Mouse (Mus musculus) NIH3T3 (cell line): ENCODE results near the gene Wdr61.

Source experiments
- DNase-seq: peaks from one replicate; pipeline ENCODE4 v3.0.0-alpha.2; 2012; ENCODE audit warnings: low read depth

Wdr61 gene

DNA sequence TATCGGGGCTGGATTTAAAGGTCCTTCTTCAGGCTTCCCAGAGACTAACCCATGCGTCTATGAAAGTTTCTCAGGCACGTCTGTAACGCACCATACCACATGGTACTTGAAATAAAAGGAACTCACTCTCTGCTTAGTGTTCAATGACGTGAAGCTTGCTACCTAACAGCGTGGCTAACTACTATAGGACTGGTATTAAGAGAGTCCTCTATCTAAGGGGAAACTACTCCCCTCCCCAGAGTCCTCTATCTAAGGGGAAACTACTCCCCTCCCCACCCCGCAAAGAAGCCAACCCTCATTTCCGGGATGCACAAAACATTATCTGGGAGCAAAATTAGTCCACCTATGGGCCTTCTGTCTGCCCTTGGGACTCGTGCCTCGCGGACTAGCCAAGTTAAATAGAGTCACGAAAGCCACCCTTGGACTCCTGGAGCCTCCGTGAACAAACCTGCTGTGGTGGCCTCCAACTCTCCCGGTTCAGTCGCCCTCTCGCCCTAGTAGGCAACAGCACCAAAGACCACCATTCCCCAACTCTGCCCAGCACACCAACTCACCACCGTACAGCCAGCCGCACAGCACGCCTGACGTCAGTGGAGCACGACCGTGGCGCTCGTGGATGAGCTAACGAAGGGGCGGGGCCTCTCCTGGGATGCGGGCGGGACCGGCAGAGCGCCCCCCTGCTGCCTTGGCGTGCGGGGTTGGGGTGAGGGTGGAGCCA lies at the start of gene Wdr61:
Wdr61 (minus strand) TSS at position 599 of the 718 bp plus-strand sequence.
- DNase-seq: peak; percentile 98

DNA sequence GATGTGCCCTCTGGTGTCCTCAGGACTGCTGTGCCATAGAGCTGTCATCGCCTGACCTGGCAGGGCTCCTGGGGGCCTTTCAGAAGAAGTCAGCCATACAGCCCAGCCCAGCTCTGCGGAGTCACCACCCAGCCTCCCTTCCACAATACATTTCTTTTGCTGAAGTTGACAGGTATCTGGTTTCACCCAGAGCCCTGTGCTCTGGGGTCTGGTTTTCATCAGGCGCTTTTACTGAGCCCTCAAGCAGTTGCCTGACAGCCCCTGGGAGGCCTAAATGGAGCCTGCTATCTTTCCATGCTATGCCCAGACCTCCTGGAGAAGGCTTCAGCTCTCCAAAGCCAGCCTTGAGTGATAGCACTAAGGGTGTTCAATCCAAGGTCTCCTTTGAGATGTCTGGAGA lies 49.7 kb upstream of the Wdr61 start:
- DNase-seq: peak; percentile 81

DNA sequence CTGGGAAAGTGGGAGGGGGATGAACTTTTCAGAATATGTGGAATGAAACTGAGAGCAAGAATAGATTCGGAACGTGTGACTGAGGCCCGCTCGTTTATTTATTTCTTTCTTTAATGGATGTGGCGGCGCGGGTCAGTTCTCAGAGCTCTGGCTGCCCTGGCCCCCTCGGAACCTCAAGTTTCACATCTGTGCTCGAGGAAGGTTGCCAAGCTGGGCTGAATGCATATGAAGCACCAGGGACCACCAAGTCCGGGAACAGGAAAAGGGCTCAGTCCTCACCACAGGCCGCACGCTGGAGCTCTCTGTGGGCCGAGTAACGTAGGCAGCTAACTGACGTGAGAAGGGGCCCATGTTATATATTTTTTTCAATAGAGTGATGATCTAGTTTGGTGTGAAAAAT lies 48.2 kb upstream of the Wdr61 start:
- DNase-seq: no peak

DNA sequence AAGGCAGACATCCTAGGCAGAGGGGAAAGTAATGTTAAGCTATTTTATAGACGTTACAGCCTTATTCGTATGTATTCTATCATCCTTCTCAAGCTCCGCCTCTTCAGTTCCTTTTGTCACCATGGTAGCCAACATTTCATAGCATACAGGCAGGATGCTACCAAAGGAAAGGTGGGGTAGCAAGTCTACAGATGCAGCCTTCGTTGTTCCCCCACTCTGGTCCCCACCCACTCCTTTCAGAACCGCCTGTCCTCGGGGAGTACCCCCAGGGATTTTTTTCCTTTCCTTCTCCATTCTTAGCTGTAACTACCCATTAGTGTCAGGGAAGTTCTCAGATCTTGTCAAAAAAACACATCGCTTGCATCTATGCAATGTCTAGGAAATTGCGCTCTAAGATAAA lies 45.0 kb upstream of the Wdr61 start:
- DNase-seq: no peak

DNA sequence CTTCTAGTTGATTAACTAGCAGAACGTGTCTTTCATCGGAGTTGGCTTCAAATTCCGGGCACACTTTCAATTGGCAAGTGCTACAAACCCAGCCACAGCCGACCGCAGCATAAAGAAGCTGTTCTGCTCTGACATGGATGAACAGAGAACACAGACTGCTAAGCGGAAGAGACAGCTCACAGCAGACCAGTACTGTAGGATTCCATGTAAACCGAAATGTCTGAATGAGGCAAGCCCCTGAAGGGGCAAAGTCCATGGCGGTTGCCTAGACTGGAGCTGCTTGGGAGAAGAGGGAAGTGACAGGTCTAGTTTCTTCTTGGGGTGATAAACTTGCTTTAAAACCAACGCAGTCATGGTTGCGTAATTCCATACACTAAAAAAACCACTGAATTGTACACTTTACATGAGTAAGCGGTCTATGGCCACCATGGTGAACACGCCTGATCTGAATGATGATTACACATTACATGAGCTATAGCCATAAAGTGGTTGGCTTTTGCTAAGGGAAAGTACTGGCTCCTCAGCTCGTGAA lies 42.2 kb upstream of the Wdr61 start:
- DNase-seq: peak; percentile 43

DNA sequence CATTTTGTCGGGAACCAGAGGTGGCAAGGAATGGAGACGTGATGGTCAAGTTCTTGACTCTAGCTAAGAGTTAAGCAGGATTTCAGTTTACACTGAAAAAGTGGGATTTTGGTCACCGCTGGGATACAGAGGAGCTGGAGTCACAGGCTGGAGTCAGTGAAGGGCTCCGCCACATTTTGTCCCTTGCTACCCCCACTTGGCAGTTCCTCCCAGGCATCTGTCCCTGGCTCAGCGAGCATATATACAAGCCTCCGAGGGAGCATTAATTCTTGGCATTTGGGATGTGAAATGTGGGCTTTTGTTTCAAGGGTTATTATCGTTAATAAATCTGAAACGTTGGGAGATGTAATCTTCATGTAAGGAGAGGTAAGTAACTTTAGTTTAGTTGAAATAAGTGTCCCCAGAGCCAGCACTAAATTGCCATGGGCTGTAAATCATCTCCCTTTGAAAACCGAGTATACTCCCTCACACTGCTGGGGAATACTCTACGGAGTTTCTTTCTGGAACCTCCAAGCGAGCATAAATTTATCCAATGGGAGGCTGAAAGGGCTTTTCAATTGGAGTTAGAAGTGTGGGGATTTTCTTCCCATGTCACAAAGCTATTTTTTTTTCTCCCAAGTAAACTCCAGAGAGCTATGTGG lies 35.9 kb upstream of the Wdr61 start:
- no peak for DNase-seq

DNA sequence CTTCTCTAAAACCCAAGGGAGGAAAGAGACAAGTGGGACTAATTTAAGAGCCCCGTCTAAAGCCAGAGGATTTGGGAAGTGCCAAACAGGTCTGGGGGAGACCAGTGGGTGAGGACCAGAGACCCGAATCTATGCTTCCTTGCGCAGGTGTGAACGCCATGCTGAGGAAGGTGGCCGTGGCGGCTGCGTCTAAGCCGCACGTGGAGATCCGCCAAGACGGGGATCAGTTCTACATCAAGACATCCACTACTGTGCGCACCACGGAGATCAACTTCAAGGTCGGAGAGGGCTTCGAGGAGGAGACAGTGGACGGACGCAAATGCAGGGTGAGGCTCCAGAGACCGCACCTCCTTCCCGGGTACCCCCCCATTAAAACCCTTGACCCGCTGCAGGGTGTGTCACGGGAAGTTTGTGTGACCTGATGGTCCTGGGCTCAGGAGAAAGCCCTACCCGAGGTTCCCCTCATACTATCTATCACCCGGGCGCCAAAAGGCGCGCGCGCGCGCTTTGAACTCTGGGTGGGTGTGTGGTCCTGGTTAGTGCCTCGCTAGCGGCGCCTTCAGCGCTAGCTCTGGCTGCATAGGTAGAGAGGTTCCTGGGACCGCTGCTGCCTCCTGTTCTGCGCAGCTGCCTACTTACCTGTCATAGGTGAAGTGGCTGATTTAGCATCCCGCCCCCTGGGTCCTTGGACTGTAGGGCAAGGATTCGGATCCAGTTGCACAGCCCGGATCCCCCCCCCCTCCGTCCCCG lies 31.2 kb upstream of the Wdr61 start:
- peak; percentile 41 for DNase-seq

DNA sequence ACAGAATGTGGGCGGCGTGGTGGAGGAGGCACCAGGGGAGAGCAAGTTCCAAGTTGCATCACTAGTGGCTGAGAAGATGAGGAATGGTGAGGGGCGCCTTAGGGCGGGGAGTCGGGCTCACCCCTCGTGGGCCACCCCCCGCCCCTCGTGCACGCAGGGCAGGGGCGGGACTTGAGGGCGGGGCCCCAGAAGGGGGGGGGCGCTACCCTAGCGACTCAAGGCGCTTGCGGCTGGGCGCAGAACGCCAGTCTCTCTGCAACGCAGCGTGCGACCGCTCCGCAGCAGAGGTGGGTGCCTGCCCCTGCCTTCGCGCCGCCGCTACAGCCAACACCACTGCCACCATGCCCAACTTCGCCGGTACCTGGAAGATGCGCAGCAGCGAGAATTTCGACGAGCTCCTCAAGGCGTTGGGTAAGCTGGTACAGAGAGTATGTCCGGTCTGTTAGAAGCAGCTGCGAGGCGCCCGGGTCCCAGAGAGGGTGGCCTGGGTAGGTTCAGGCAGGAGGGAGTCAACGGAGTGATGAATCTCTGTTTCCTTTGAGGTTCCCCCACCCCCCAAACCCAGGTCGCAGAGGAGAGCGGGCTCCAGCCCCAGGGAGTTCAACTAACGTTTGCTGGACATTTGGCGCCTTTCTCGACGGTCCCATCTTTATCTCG lies 30.4 kb upstream of the Wdr61 start, which contains the start of gene Crabp1:
Crabp1 (plus strand) TSS at position 188 of the 657 bp plus-strand sequence.
- peak; percentile 69 for DNase-seq

DNA sequence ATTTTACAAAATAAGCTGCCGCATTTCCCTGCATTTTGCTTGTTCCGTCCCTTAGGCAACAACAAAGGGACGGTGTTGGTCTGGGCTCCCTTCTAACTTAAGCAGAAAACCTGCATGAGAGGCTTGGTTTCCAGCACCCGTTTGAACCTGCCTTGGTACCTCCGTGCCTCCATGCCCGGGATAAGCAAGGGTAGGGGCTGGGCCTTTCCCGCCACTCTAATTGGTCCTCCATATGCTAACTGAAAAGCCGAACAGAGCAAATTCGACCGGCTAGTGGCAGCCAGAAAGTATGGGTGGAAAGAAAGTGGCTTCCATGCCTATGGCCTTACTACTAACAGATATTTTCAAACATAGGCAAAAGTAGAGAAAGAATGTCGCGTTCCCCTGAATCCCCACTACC lies 29.8 kb upstream of the Wdr61 start:
- no peak for DNase-seq

DNA sequence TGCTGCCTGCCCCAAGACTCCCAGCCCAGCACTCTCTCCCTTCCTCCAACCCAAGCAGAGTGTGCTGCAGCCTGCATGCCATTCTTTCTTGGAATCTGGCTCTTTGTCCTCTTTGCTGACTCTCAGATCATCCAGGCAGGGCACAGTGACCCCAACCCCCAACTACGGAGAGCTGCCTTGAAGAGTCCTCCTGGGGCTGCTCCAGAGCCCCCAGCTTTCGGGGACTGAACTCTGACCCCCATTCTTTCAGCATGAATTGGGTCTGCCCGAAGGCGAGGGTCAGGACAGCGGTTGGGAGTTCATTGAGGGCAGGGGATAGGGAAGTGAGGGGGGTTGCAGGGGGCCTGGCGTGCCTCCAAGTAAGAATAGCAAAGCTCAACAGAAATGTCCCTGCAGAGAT lies 25.3 kb upstream of the Wdr61 start:
- no peak for DNase-seq

DNA sequence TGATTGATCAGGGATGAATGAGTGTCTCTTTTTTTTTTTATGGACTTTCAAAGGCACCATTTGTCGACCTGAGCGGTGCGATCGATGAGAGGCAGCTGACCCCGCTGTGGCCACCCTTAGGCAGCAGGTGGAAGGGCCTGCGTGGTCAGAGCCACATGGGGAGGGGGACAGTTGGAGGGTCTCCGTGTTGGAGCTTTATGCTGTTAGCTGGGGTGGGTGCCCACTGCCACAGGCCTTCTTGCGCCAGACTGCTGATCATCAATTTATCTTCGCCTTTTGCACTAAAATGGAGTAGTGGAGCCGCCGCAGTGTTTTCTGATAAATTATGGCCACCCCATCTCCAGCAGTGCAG lies 18.6 kb upstream of the Wdr61 start:
- DNase-seq: no peak

DNA sequence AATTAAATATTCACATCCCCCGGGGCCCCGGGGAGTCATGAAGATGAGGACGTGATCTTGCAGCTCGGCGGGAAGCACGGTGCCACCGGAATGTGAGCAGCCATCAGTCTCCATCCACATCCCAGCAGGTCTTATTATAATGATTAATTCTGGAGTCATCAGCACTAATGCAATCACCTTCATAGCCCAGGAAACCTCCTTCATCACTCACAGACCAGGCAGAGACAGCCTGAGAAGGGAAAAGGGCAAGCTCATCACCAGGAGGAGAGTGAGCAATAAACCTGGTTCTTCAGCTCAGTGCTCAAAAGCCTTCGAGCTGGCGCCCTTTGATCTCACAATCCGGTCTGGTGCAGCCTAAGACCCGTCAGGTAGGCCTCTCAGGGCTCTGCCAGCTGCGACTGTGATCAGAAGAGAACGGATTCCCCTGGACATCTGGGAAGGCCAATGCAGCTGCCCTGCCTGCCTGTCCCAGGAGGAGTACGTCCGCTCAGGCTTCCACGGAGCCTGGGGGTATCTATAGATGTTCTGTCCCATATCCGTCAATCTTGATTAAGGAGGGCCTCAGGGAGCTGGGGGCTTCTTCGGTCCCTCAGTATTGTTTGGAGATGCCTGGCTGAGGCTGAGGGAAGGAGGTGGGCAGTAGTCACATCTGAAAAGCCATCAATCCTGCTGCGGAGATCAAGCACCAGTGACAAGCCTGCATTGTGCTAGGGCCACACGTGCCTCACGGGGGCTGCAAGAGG lies 18.1 kb upstream of the Wdr61 start:
- no peak for DNase-seq

DNA sequence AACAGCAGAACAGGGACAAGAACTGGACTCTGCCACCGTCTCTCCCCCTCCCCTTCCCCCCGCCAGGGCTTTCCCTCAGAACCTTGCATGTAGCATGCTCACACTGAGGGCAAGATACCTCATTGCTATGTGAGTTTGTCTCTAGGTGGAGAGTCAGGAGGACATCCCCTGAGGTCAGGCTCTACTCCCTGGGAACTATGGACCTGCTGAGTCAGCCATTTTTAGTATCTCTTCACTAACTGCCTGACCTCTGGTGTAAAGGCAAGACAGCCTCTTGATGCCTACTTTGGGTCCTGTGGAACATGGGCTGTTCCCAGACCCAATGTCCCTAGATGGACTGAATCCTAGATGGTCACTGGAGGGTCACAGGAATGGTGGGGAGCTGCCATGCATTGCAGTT lies 17.4 kb upstream of the Wdr61 start:
- DNase-seq: no peak

DNA sequence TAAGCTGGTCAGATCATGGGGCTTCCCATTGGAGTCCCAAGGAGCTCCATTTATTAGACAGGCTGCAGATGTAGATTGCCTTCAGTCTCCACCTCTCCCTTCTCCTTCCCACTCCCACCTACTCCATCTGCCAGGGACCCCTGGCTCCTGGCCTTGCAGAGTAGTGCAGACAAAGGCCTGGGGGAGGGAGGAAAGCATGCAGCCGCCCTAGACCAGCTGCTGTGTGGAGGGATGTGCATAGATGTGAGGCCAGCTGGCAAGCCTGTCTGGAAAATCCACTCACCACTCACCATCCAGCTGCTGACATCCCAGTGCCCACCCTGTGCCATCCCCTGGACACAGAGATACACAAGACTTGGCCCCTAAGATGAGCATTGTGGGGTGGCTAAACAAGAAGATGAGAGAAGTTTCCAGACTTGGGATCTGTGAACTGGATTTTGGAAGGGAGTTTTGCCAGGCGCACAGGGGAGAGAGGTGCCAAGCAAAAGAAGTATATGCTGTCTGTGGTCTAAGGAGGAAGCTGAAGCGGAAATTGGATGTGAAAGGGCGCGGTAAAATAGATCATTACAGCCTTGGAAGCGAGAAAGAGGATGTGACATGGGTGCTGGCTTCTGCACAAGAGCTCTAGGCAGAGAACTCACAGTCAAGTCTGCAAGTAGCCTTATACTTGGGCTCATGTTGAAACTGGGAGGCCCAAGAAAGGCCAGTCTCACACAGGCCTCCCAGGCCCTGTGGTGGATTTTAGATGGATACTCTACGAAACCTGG lies 16.1 kb upstream of the Wdr61 start:
- no peak for DNase-seq

DNA sequence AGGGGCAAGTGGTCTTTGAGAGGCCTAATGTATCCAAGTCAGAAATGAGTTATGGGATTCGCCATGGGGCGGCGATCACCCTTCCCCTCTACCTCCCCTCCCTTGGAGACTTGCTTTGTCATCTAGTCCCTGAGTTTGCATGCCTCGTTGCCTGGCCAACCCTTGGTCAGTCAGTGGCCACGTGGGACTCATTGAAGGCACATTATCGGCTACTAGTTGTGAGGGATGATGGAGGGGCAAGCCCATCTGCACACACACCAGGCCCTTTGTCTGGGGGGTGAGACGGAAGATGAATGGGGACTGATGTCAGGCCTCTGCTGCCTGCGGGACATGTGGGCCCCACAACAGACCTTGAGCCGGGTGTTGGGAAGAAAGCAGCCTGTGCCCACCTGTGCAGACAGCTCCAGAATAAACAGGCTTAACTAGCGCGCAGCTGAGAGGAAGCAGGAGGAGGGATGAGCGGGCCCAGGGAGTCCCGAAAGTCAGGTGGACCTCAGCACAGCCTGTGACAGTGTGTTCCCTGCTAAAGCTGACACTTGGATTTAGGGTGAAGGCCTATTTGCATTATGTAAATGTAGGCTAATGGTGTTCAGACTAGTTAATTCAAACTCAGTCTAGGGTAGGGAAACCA lies 11.5 kb upstream of the Wdr61 start:
- no peak for DNase-seq

DNA sequence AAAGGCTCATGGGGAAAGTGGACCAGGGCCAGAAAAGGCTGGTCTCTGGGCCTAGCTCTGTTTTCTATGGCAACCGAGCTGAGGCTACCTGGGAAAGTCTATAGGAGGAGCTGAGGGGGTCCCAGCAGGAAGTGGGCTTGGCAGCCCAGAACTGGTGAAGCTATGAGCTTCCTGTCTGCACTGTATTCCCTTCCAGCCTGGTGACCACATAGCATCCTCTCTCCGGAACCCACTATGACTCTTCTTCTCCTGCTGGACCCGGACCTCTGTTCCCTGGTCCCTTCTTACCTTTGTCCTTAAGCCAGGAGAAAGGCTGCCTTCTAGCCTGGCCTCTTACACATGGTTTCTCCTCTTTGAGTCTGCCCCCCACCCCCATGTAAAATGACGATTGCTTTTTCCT lies 9.6 kb upstream of the Wdr61 start:
- DNase-seq: no peak

DNA sequence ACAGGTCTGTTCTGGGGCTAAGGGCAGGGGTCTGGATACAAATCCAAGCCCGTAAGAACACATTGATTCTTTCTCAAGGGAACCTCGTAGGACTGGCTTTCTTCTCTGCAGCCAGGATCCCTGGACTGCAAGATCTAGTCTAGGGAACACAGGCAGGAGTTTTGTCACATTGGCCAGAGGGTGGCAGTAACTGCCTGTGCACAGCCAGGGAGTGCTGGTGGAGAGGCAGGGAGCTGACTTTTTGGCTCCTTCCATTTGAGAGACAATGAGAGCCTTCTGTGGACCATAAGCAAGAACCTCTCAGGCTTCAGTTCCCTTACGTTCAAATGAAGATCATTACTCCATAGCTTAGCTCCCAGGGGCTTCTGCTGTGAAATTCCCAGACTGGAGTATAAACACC lies 4.1 kb upstream of the Wdr61 start:
- DNase-seq: peak; percentile 90

DNA sequence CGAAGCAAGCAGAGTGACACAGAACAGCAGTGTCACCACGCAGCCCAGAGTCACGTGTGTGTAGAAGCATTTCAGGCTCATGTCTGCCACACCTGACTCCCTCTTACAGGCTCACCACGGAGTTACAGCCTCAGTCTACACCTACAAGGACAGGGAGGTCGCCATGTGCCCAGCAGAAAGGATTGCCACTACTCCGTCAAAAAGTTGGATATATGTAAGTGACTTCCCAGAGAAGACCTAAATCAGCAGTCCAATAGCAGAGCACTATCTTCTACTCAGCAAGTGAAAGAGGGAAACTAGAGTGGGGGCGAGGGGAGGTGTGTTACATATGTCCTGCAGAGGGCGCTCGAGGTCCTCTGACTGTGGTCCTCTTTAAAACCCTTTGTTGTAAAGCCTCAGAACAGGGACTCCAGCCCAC lies 2.0 kb upstream of the Wdr61 start:
- DNase-seq: peak; percentile 93

DNA sequence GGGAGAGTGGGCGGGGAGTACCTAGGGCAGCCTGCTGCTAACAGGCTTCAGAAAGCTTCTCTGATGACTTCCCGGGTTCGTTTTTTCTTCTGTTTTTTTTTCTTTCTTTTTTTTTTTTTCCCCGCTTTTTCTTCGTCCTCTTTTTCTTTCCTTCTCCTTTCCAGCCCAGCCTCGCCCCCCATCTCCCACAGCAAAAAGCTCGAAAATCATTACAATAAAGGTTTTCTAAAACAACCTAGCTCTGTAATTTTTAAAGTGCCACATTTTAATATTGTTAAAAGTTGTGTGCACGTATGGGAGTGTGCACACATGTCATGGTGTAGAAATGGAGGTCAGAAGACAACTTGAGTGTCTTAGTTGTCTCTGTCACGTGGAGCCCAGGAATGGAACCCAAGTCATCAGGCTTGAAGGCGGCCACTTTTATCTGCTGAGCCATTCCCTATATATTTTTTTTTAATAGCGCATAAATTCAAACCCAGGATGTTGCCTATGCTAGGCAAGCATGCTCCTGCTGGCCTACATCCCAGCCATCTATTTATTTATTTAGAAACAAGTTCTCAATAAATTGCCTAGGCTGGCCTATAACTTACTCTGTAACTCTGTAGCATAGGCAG lies 427 bp upstream of the Wdr61 start:
- peak; percentile 41 for DNase-seq

DNA sequence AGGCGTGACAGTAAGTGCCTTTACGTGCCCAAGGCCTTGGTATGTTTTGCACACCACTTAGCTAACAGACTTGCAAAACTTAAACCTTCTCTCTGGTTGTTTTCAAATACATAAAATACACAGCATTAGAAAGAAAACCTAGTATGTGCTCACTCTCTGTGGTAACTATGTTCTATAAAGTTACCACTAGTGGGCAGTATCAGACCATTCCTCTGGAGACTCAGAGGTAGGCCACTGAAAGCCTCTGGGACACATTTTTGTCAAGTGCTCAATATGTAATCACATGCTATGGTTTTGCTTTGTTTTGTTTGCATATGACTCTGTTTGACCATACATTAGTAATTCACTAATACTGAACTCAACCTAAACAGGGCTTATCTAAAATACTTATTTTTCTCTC lies 2.2 kb downstream of the Wdr61 start:
- peak; percentile 61 for DNase-seq
